Mouse (Mus musculus) subcutaneous adipose tissue, adult 2 months (tissue): ENCODE measurements around the gene Gm26727. TPM values are rescaled to one million over a fixed set of nuclear protein-coding genes. Genes with fewer than 3 reads are reported as not detected.

ENCODE experiments used
- polyA plus RNA-seq: library from polyadenylated mRNA; depleted of rRNA; stranded (reverse); fragments of >200 nt; gene quantifications from 2 replicates; pipeline ENCODE4 v1.2.3, GENCODE M21; 2012; ENCODE audit warnings: low replicate concordance; rRNA removed

Gm26727 gene
- polyA plus RNA-seq, result not detected in 2 replicates

DNA sequence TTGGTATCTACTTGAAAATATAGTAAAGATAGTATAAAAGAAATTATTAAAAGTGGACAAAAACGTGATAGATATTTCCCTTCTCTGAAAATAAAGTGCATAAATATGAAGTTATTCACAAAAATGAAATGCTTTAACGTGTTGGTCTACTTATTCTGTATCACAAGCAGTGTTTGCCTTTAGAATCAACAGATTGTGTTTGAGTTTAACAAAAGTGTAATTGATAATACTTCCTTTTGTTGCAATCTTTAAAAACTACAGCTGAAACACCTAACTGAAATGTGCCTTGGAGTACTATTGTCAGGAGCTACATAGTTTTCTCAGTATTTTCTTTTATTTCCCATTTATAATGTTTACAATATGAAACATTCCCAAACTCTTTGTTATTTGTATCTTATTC, at the start of gene Gm26727:
Gene Gm26727 (minus strand): TSS at position 101 of the 400 bp plus-strand sequence.

DNA sequence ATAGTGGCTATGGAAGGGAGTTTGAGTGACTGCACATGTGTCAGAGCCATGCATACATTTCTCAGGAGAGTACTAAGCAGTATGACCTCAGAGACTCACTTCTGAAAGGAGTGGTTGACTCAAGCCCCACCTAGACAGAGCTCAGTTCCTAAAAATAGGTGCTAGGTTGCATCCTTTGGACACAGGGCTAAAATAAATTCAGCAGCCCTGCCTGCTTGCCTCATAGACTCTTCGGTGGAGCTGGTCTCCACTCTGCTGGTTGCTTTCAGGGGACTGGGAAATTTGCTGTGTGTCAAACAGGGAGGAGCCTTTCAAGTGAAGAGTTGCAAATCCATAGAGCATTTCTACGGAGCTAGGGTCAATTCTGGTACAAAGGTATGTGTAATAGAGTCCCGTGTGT, 12.8 kb upstream of the Gm26727 start, which contains the start of gene Xirp2:
Gene Xirp2 (plus strand): TSS at position 223 of the 400 bp plus-strand sequence.

DNA sequence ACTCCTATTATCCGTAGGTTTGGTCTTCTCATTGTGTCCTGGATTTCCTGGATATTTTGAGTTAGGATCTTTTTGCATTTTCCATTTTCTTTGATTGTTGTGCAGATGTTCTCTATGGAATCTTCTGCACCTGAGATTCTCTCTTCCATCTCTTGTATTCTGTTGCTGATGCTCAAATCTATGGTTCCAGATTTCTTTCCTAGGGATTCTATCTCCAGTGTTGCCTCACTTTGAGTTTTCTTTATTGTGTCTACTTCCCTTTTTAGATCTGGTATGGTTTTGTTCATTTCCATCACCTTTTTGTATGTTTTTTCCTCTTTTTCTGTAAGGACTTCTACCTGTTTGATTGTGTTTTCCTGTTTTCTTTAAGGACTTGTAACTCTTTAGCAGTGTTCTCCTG, 19.6 kb downstream of the Gm26727 start, which contains the start of gene Gm21830:
Gene Gm21830 (plus strand): TSS at position 301 of the 400 bp plus-strand sequence.

Other genes starting within 250 kb of the Gm26727 start
- gene Gm21830, start 19.5 kb downstream of the Gm26727 start, polyA plus RNA-seq, result not detected in 2 replicates
- gene Xirp2, start 12.8 kb upstream of the Gm26727 start, polyA plus RNA-seq, result not detected in 2 replicates
- 2.4 and 2.5 TPM in 2 replicates for gene B3galt1, start 132.7 kb upstream of the Gm26727 start, polyA plus RNA-seq